Mouse (Mus musculus) lung, postnatal 0 days (tissue): Measurements from ENCODE around the gene Gamt. TPM values are rescaled to one million over a fixed set of nuclear protein-coding genes. Genes with fewer than 3 reads are reported as not detected.
A peak's percentile ranks its signal among the peaks of the same experiment; 100 is the strongest.

Experiments
- ATAC-seq: fragments of 200-750 bp; cut with Nextera tagmentation; 2 replicates; pipeline ENCODE4 v1.8.0; 2017; ENCODE audit warnings: moderate library complexity
- DNase-seq: peaks from one replicate; pipeline ENCODE4 v3.0.0-alpha.2; 2016; ENCODE audit warnings: low spot score
- H3K27ac ChIP-seq: fragments of 300-500 bp; sonication (generic); 2 replicates; pipeline ENCODE4 v1.5.1; 2014; ENCODE audit warnings: antibody characterized with exemption, mild to moderate bottlenecking, low read length, mixed read lengths
- H3K27me3 ChIP-seq: fragments of 300-500 bp; sonication (generic); replicated peaks from 2 replicates; pipeline ENCODE4 v1.6.1; 2014; ENCODE audit warnings: low read length, mixed read lengths; ENCODE audit not compliant: insufficient read depth
- H3K36me3 ChIP-seq: fragments of 300-500 bp; sonication (generic); 2 replicates; pipeline ENCODE4 v1.6.1; 2014; ENCODE audit warnings: low read length, mixed read lengths; ENCODE audit not compliant: insufficient read depth
- H3K4me1 ChIP-seq: fragments of 300-500 bp; sonication (generic); 2 replicates; pipeline ENCODE4 v1.6.1; 2014; ENCODE audit warnings: antibody characterized with exemption, low read depth, low read length, mixed read lengths; ENCODE audit not compliant: insufficient read depth
- H3K4me2 ChIP-seq: fragments of 300-500 bp; sonication (generic); replicated peaks from 2 replicates; pipeline ENCODE4 v1.6.1; 2014; ENCODE audit warnings: low read depth, mild to moderate bottlenecking, low read length, moderate library complexity, mixed read lengths
- H3K4me3 ChIP-seq: fragments of 300-500 bp; sonication (generic); 2 replicates; pipeline ENCODE4 v1.5.1; 2014; ENCODE audit warnings: low read depth, low read length
- H3K9ac ChIP-seq: fragments of 300-500 bp; sonication (generic); replicated peaks from 2 replicates; pipeline ENCODE4 v1.6.1; 2014; ENCODE audit warnings: low read depth, mild to moderate bottlenecking
- H3K9me3 ChIP-seq: fragments of 300-500 bp; sonication (generic); 2 replicates; pipeline ENCODE4 v1.6.1; 2016; ENCODE audit warnings: low read length, mixed read lengths
- CTCF ChIP-seq: IDR thresholded peaks from 2 replicates; pipeline ENCODE4 v1.5.1; 2016; ENCODE audit warnings: antibody characterized with exemption, mild to moderate bottlenecking
- EP300 ChIP-seq: IDR thresholded peaks from 2 replicates; pipeline ENCODE4 v1.6.1; 2016; ENCODE audit warnings: antibody characterized with exemption, mild to moderate bottlenecking, control low read depth
- WGBS: fragments of 180-500 bp; shearing (Covaris S2); extraction: QIAGEN DNeasy Blood & Tissue Kit; methylation state at CpG from one replicate; pipeline ENCODE4 v1.1.7; 2014; 5-methylcytosine and 5-hydroxymethylcytosine counted together
- polyA plus RNA-seq: library from polyadenylated mRNA; unstranded; fragments of >200 nt; fragmentation: Nextera tagmentation; extraction: Ambion mirVana; gene quantifications from 2 replicates; pipeline ENCODE4 v1.2.1, GENCODE M21; 2015

Gamt gene
- polyA plus RNA-seq, 1 experiment from 2014 or later, result 23.5 TPM

DNA sequence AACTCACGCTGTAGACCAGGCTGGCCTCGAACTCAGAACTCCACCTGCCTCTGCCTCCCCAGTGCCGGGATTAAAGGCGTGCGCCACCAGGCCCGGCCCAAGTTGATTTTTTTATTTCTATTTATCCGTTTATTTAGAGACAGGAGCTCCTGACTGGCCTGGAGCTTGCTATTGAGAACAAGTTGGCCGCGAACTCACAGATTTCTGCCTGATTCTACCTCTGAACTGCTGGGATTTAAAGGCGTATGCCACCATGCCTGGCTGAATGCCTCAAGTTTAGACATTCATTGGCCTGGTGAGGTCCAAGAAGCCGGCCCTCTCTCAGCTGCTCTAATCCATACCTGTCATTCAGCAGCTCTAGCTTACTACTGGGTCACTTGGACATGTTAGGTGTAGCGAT is 1.4 kb upstream of the Gamt start:
- DNase-seq, result no peak

DNA sequence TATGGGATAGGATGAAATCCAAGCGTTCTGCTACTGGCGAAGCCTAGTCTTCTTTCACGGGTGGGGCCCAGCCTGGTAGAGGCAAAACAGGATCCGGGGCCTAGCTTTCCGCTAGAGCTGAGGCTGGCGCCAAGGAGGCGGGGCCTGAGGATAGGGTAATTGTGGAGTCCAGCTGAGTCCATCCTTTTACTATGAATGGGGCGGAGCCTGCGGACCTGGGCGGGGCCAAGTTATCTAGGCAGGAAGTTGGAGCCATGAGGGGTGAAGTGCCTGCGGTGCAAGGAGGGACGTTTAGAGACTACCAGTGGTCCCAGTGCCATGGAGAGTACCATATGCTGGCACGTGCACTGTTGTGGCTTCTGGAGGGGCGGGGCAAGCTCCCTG is 765 bp upstream of the Gamt start:
- Histone ChIP-seq H3K27me3 (no peaks in the 10 kb centered on the region), H3K4me3 (peak overlapping the region; percentile 47), H3K36me3 (peaks cover 5% of the 10 kb centered on the region; the same call in 1 of the 2 replicates), H3K9me3 (no peaks in the 10 kb centered on the region), H3K27ac (peak overlapping the region; percentile 98), H3K4me2 (peak overlapping the region; percentile 80), H3K9ac (peak overlapping the region; percentile 59), H3K4me1 (peaks cover 14% of the 10 kb centered on the region; the same call in 1 of the 2 replicates)
- WGBS, result 0% methylated on average over 13 of the region's 14 CpGs
- DNase-seq (peak; percentile 99), ATAC-seq (peak; percentile 79)
- TF ChIP-seq EP300 (peak; percentile 73), CTCF (no peak)

More for the DNA sequence above, 1.4 kb upstream of the Gamt start:
- peak overlapping the region; percentile 80 for H3K4me2 ChIP-seq
- H3K27me3 ChIP-seq, result no peaks in the 10 kb centered on the region
- peak overlapping the region; percentile 47; the same call in 1 of the 2 replicates for H3K4me3 ChIP-seq
- peaks cover 16% of the 10 kb centered on the region; the same call in 1 of the 2 replicates for H3K4me1 ChIP-seq
- H3K9ac ChIP-seq, result no peak overlapping the region
- ATAC-seq, result no peak
- TF ChIP-seq EP300 (no peak), CTCF (no peak)
- H3K36me3 ChIP-seq, result no peaks in the 10 kb centered on the region
- peak overlapping the region; percentile 98; the same call in 1 of the 2 replicates for H3K27ac ChIP-seq
- H3K9me3 ChIP-seq, result no peaks in the 10 kb centered on the region
- WGBS, result 64% methylated on average over 12 of the region's 12 CpGs

GRCm38 (mm10) chr10:80259861-80260641 is 761 bp downstream of the Gamt start:
- TF ChIP-seq CTCF, result no peak
- no peak for TF ChIP-seq EP300

DNA sequence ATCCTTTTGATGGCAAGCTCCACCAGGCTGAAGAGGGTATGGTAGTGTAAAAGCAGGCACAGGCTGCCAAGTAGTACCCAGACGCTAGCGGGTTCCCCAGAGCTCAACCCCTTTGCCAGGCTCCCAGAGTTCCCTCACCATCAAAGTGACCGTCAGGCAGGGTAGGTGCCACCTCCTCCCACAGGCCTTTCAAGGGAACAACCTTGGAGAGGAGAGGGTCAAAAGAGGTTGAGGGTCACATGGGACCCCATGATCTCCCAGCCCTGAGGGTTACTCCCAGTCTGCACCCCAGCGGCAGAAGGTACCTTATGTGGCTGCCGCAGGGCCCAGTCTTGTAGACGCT is 1.4 kb downstream of the Gamt start:
- Histone ChIP-seq H3K4me3 (no peak overlapping the region), H3K4me2 (no peak overlapping the region), H3K9me3 (no peaks in the 10 kb centered on the region), H3K36me3 (peaks cover 22% of the 10 kb centered on the region; the same call in 1 of the 2 replicates), H3K9ac (no peak overlapping the region), H3K4me1 (peaks cover 10% of the 10 kb centered on the region; the same call in 1 of the 2 replicates), H3K27me3 (no peaks in the 10 kb centered on the region), H3K27ac (no peak overlapping the region)
- ATAC-seq (no peak), DNase-seq (no peak)
- TF ChIP-seq CTCF, result no peak
- no peak for TF ChIP-seq EP300
- whole genome bisulfite sequencing, result 78% methylated on average over 6 of the region's 6 CpGs

More at GRCm38 (mm10) chr10:80259861-80260641, 761 bp downstream of the Gamt start:
- Histone ChIP-seq H3K4me1 (peaks cover 10% of the 10 kb centered on the region; the same call in 1 of the 2 replicates), H3K4me2 (peak overlapping the region; percentile 80), H3K27ac (peak overlapping the region; percentile 98), H3K9me3 (no peaks in the 10 kb centered on the region), H3K4me3 (peak overlapping the region; percentile 47), H3K9ac (peak overlapping the region; percentile 39), H3K27me3 (no peaks in the 10 kb centered on the region), H3K36me3 (peaks cover 20% of the 10 kb centered on the region; the same call in 1 of the 2 replicates)
- no peak for DNase-seq
- ATAC-seq, result no peak
- WGBS, result 8% methylated on average over 19 of the region's 19 CpGs

DNA sequence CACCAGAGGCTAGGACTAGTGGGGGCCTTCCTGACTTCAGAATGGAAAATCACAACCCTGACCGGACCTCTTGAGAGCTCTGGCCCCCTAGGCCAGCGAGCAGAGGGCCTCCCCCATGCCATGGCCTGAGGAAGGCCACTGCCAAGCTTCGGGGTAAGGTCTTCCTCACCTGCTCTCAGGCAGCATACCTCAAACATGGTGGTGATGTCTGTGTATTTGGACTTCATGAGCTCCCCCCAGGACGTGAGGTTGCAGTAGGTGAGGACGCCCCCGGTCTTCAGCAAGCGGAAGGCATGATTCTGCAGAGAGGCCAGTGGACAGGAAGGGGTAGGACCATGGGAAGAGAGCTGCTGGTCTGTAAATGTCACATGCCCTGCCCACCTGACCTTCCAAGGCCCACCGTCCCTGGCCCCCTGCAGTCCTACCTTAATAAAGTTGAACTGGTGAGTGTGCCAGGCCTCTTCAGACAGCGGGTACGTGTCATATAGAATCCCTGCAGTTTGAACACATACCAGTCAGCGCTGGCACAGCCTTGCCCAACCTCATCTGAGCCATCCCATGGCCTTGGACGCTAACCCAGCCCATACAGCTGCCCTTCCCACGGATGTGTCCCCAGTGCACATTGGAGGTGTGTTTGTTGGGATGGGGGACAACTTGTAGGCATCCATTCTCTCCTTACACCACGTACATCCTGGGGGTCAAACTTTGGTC is 1.9 kb downstream of the Gamt start:
- Histone ChIP-seq H3K9me3 (no peaks in the 10 kb centered on the region), H3K9ac (no peak overlapping the region), H3K27ac (no peak overlapping the region), H3K36me3 (peaks cover 22% of the 10 kb centered on the region; the same call in 1 of the 2 replicates), H3K4me1 (peaks cover 10% of the 10 kb centered on the region; the same call in 1 of the 2 replicates), H3K27me3 (no peaks in the 10 kb centered on the region), H3K4me3 (no peak overlapping the region), H3K4me2 (no peak overlapping the region)
- DNase-seq, result no peak
- 88% methylated on average over 14 of the region's 14 CpGs for WGBS
- no peak for ATAC-seq
- TF ChIP-seq CTCF, result no peak
- no peak for TF ChIP-seq EP300

GRCm38 (mm10) chr10:80257936-80258335 is 2.9 kb downstream of the Gamt start:
- H3K27me3 ChIP-seq, result no peaks in the 10 kb centered on the region

More at GRCm38 (mm10) chr10:80257936-80258335, 2.9 kb downstream of the Gamt start:
- no peak overlapping the region for H3K27ac ChIP-seq
- no peaks in the 10 kb centered on the region for H3K9me3 ChIP-seq
- 88% methylated on average over 2 of the region's 2 CpGs for WGBS
- H3K9ac ChIP-seq, result no peak overlapping the region
- DNase-seq (no peak), ATAC-seq (no peak)
- peaks cover 10% of the 10 kb centered on the region; the same call in 1 of the 2 replicates for H3K4me1 ChIP-seq
- peaks cover 22% of the 10 kb centered on the region; the same call in 1 of the 2 replicates for H3K36me3 ChIP-seq
- TF ChIP-seq EP300 (no peak), CTCF (no peak)
- H3K4me2 ChIP-seq, result no peak overlapping the region
- no peak overlapping the region for H3K4me3 ChIP-seq
